Mouse (Mus musculus) thymus, postnatal 0 days (tissue): ENCODE data around the gene Gm4450. TPM values are rescaled to one million over a fixed set of nuclear protein-coding genes. Genes with fewer than 3 reads are reported as not detected.
"Not testable (repeated sequence)": the region's sequence is repeated elsewhere in the genome, so short reads cannot be mapped to it uniquely, and the experiment has no call there.

ENCODE experiments used
- DNase-seq: peaks from one replicate; pipeline ENCODE4 v3.0.0-alpha.2; 2015; ENCODE audit warnings: low spot score
- polyA plus RNA-seq: library from polyadenylated mRNA; unstranded; fragments of >200 nt; fragmentation: Nextera tagmentation; extraction: Ambion mirVana; gene quantifications from 2 replicates; pipeline ENCODE4 v1.2.1, GENCODE M21; 2015

Gene Gm4450
- polyA plus RNA-seq: not detected in 2 replicates

- not testable (repeated sequence) for DNase-seq
These were observed at the start of gene Gm4450 for GRCm38 (mm10) chr3:98457026-98457425. Gm4450 (minus strand) TSS chr3:98457126.

- not testable (repeated sequence) for DNase-seq
These were observed 40.5 kb upstream of the Gm4450 start for GRCm38 (mm10) chr3:98497401-98497800.

- not testable (repeated sequence) for DNase-seq
These were observed 39.8 kb upstream of the Gm4450 start for GRCm38 (mm10) chr3:98496762-98497161.

- not testable (repeated sequence) for DNase-seq
These were observed 38.1 kb upstream of the Gm4450 start for GRCm38 (mm10) chr3:98495055-98495454.

- DNase-seq: not testable (repeated sequence)
These were observed 37.3 kb upstream of the Gm4450 start for GRCm38 (mm10) chr3:98494184-98494583.

GRCm38 (mm10) chr3:98471499-98471898 lies 14.6 kb upstream of the Gm4450 start:
- not testable (repeated sequence) for DNase-seq

GRCm38 (mm10) chr3:98471057-98471456 lies 14.1 kb upstream of the Gm4450 start:
- DNase-seq: not testable (repeated sequence)

- DNase-seq: not testable (repeated sequence)
These were observed 12.4 kb upstream of the Gm4450 start for GRCm38 (mm10) chr3:98469323-98469722.

GRCm38 (mm10) chr3:98453786-98454185 lies 3.1 kb downstream of the Gm4450 start:
- DNase-seq: not testable (repeated sequence)

- not testable (repeated sequence) for DNase-seq
These were observed 13.0 kb downstream of the Gm4450 start for GRCm38 (mm10) chr3:98443924-98444323.

- not testable (repeated sequence) for DNase-seq
These were observed 13.7 kb downstream of the Gm4450 start for GRCm38 (mm10) chr3:98443149-98443779.

GRCm38 (mm10) chr3:98442245-98442644 lies 14.7 kb downstream of the Gm4450 start:
- not testable (repeated sequence) for DNase-seq

GRCm38 (mm10) chr3:98435030-98435429 lies 21.9 kb downstream of the Gm4450 start:
- no peak for DNase-seq

GRCm38 (mm10) chr3:98434088-98434816 lies 22.7 kb downstream of the Gm4450 start:
- no peak for DNase-seq

- DNase-seq: no peak
These were observed 27.9 kb downstream of the Gm4450 start for GRCm38 (mm10) chr3:98428928-98429525.

GRCm38 (mm10) chr3:98428449-98428775 lies 28.5 kb downstream of the Gm4450 start:
- peak; percentile 59 for DNase-seq

- peak; percentile 46 for DNase-seq
These were observed 29.1 kb downstream of the Gm4450 start for GRCm38 (mm10) chr3:98427600-98428448.

- DNase-seq: no peak
These were observed 29.7 kb downstream of the Gm4450 start for GRCm38 (mm10) chr3:98427260-98427599.

- DNase-seq: no peak
These were observed 30.2 kb downstream of the Gm4450 start for GRCm38 (mm10) chr3:98426749-98427148.

- DNase-seq: no peak
These were observed 34.0 kb downstream of the Gm4450 start for GRCm38 (mm10) chr3:98422926-98423325.

GRCm38 (mm10) chr3:98419786-98420070 lies 37.2 kb downstream of the Gm4450 start:
- DNase-seq: no peak
